Mouse (Mus musculus) forebrain, embryonic 12.5 days (tissue): Measurements from ENCODE around the gene Fam117a. TPM values are rescaled to one million over a fixed set of nuclear protein-coding genes. Genes with fewer than 3 reads are reported as not detected.

Experiments used
- ATAC-seq: fragments of 200-750 bp; cut with Nextera tagmentation; 2 replicates; pipeline ENCODE4 v1.8.0; 2017; ENCODE audit warnings: moderate TSS enrichment; ENCODE audit not compliant: low FRiP score
- H3K27ac ChIP-seq: fragments of 300-500 bp; sonication (generic); 2 replicates; pipeline ENCODE4 v1.5.1; 2016; ENCODE audit warnings: mild to moderate bottlenecking
- H3K27me3 ChIP-seq: fragments of 300-500 bp; sonication (generic); 2 replicates; pipeline ENCODE4 v1.6.1; 2016; ENCODE audit warnings: mild to moderate bottlenecking
- H3K36me3 ChIP-seq: fragments of 300-500 bp; sonication (generic); replicated peaks from 2 replicates; pipeline ENCODE4 v1.6.1; 2016; ENCODE audit warnings: mild to moderate bottlenecking
- H3K4me1 ChIP-seq: fragments of 300-500 bp; sonication (generic); 2 replicates; pipeline ENCODE4 v1.6.1; 2016
- H3K4me2 ChIP-seq: fragments of 300-500 bp; sonication (generic); 2 replicates; pipeline ENCODE4 v1.6.1; 2016; ENCODE audit warnings: mild to moderate bottlenecking, moderate library complexity
- H3K4me3 ChIP-seq: fragments of 300-500 bp; sonication (generic); replicated peaks from 2 replicates; pipeline ENCODE4 v1.5.1; 2016; ENCODE audit warnings: mild to moderate bottlenecking
- H3K9ac ChIP-seq: fragments of 300-500 bp; sonication (generic); 2 replicates; pipeline ENCODE4 v1.6.1; 2016; ENCODE audit warnings: mild to moderate bottlenecking
- H3K9me3 ChIP-seq: fragments of 300-500 bp; sonication (generic); 2 replicates; pipeline ENCODE4 v1.6.1; 2016
- WGBS: fragments of 180-500 bp; shearing (Covaris S2); methylation state at CpG from one replicate; pipeline ENCODE4 v1.1.7; 2016; 5-methylcytosine and 5-hydroxymethylcytosine counted together
- polyA plus RNA-seq: library from polyadenylated mRNA; unstranded; fragments of >200 nt; fragmentation: Nextera tagmentation; extraction: Ambion mirVana; gene quantifications from 2 replicates; pipeline ENCODE4 v1.2.1, GENCODE M21; 2016

The Fam117a gene
- 6.0 and 7.8 TPM in 2 replicates for polyA plus RNA-seq

GRCm38 (mm10) chr11:95336568-95337128, at the start of gene Fam117a:
Fam117a (plus strand) TSS chr11:95337018.
- Histone ChIP-seq H3K9me3 (no peaks in the 10 kb centered on the region), H3K4me1 (peaks cover 21% of the 10 kb centered on the region), H3K27me3 (peaks cover 28% of the 10 kb centered on the region), H3K9ac (peak within 1 kb of the TSS; percentile 80), H3K4me2 (peak within 1 kb of the TSS; percentile 95), H3K36me3 (no peaks in the 10 kb centered on the region), H3K27ac (no peak within 1 kb of the TSS), H3K4me3 (peak within 1 kb of the TSS; percentile 87)
- WGBS = 0% methylated on average over 15 of the region's 27 CpGs
- ATAC-seq = peak; percentile 98

- ATAC-seq = no peak
- 87% methylated on average over 4 of the region's 4 CpGs for WGBS
These were observed 44.8 kb upstream of the Fam117a start for GRCm38 (mm10) chr11:95291998-95292397.

GRCm38 (mm10) chr11:95293017-95293624, 43.7 kb upstream of the Fam117a start:
- Histone ChIP-seq H3K4me2 (no peak overlapping the region), H3K27ac (no peak overlapping the region), H3K27me3 (no peaks in the 10 kb centered on the region), H3K9me3 (no peaks in the 10 kb centered on the region), H3K9ac (no peak overlapping the region), H3K4me3 (no peak overlapping the region), H3K36me3 (peaks cover 74% of the 10 kb centered on the region), H3K4me1 (no peaks in the 10 kb centered on the region)
- WGBS = 92% methylated on average over 8 of the region's 8 CpGs
- ATAC-seq = no peak

More at GRCm38 (mm10) chr11:95291998-95292397, 44.8 kb upstream of the Fam117a start:
- H3K27me3 ChIP-seq = no peaks in the 10 kb centered on the region
- H3K4me3 ChIP-seq = no peak overlapping the region
- H3K36me3 ChIP-seq = peaks cover 76% of the 10 kb centered on the region
- H3K9me3 ChIP-seq = no peaks in the 10 kb centered on the region
- no peak overlapping the region for H3K27ac ChIP-seq
- H3K4me2 ChIP-seq = no peak overlapping the region
- no peaks in the 10 kb centered on the region for H3K4me1 ChIP-seq
- H3K9ac ChIP-seq = no peak overlapping the region

GRCm38 (mm10) chr11:95295736-95296135, 41.1 kb upstream of the Fam117a start:
- no peak overlapping the region for H3K27ac ChIP-seq
- no peak overlapping the region for H3K4me2 ChIP-seq
- H3K9ac ChIP-seq = no peak overlapping the region
- ATAC-seq = no peak
- H3K27me3 ChIP-seq = no peaks in the 10 kb centered on the region
- no peaks in the 10 kb centered on the region for H3K4me1 ChIP-seq
- H3K4me3 ChIP-seq = no peak overlapping the region
- peaks cover 76% of the 10 kb centered on the region for H3K36me3 ChIP-seq
- no peaks in the 10 kb centered on the region for H3K9me3 ChIP-seq
- WGBS = 92% methylated on average over 13 of the region's 13 CpGs

- H3K9ac ChIP-seq = no peak overlapping the region
- ATAC-seq = no peak
- H3K4me1 ChIP-seq = no peaks in the 10 kb centered on the region
- H3K27ac ChIP-seq = no peak overlapping the region
- H3K9me3 ChIP-seq = no peaks in the 10 kb centered on the region
- H3K27me3 ChIP-seq = no peaks in the 10 kb centered on the region
- 14% methylated on average over 2 of the region's 2 CpGs for WGBS
- H3K4me3 ChIP-seq = no peak overlapping the region
- no peak overlapping the region for H3K4me2 ChIP-seq
- peaks cover 76% of the 10 kb centered on the region for H3K36me3 ChIP-seq
These were observed 38.7 kb upstream of the Fam117a start for GRCm38 (mm10) chr11:95298146-95298545.

GRCm38 (mm10) chr11:95299886-95300285, 36.9 kb upstream of the Fam117a start:
- Histone ChIP-seq H3K4me2 (no peak overlapping the region), H3K4me1 (no peaks in the 10 kb centered on the region), H3K27ac (no peak overlapping the region), H3K9me3 (no peaks in the 10 kb centered on the region), H3K27me3 (no peaks in the 10 kb centered on the region), H3K4me3 (no peak overlapping the region), H3K9ac (no peak overlapping the region), H3K36me3 (peaks cover 71% of the 10 kb centered on the region)
- no peak for ATAC-seq
- WGBS = 97% methylated on average over 12 of the region's 12 CpGs

- 91% methylated on average over 3 of the region's 3 CpGs for WGBS
- Histone ChIP-seq H3K9ac (no peak overlapping the region), H3K27ac (no peak overlapping the region), H3K9me3 (no peaks in the 10 kb centered on the region), H3K36me3 (peaks cover 80% of the 10 kb centered on the region), H3K27me3 (no peaks in the 10 kb centered on the region), H3K4me3 (no peak overlapping the region), H3K4me1 (no peaks in the 10 kb centered on the region), H3K4me2 (no peak overlapping the region)
- ATAC-seq = no peak
These were observed 35.0 kb upstream of the Fam117a start for GRCm38 (mm10) chr11:95301772-95302171.

GRCm38 (mm10) chr11:95305600-95305999, 31.2 kb upstream of the Fam117a start:
- no peak for ATAC-seq
- H3K27me3 ChIP-seq = no peaks in the 10 kb centered on the region
- no peak overlapping the region for H3K4me2 ChIP-seq
- H3K36me3 ChIP-seq = peaks cover 48% of the 10 kb centered on the region
- H3K9ac ChIP-seq = no peak overlapping the region
- no peak overlapping the region for H3K4me3 ChIP-seq
- H3K9me3 ChIP-seq = no peaks in the 10 kb centered on the region
- peaks cover 12% of the 10 kb centered on the region for H3K4me1 ChIP-seq
- no peak overlapping the region for H3K27ac ChIP-seq
- WGBS = 97% methylated on average over 7 of the region's 7 CpGs

- 87% methylated on average over 8 of the region's 8 CpGs for WGBS
- Histone ChIP-seq H3K9me3 (no peaks in the 10 kb centered on the region), H3K27ac (no peak overlapping the region), H3K36me3 (peaks cover 30% of the 10 kb centered on the region), H3K4me3 (no peak overlapping the region), H3K27me3 (no peaks in the 10 kb centered on the region), H3K4me1 (peaks cover 22% of the 10 kb centered on the region), H3K4me2 (no peak overlapping the region), H3K9ac (no peak overlapping the region)
- ATAC-seq = no peak
These were observed 29.3 kb upstream of the Fam117a start for GRCm38 (mm10) chr11:95307526-95307925.

- Histone ChIP-seq H3K4me2 (peak overlapping the region; percentile 80), H3K27ac (peak overlapping the region; percentile 93), H3K9ac (peak overlapping the region; percentile 88), H3K4me3 (peak overlapping the region; percentile 86), H3K9me3 (no peaks in the 10 kb centered on the region), H3K4me1 (peaks cover 22% of the 10 kb centered on the region), H3K36me3 (peaks cover 15% of the 10 kb centered on the region; the same call in 1 of the 2 replicates), H3K27me3 (no peaks in the 10 kb centered on the region)
- 0% methylated on average over 37 of the region's 37 CpGs for WGBS
- ATAC-seq = peak; percentile 95
These were observed 27.3 kb upstream of the Fam117a start for GRCm38 (mm10) chr11:95309510-95310006.

GRCm38 (mm10) chr11:95310007-95310647, 26.7 kb upstream of the Fam117a start, which contains the start of gene Kat7:
Kat7 (minus strand) TSS chr11:95310246.
- Histone ChIP-seq H3K27me3 (no peaks in the 10 kb centered on the region), H3K4me1 (peaks cover 22% of the 10 kb centered on the region), H3K9ac (peak within 1 kb of the TSS; percentile 88), H3K36me3 (peaks cover 12% of the 10 kb centered on the region; the same call in 1 of the 2 replicates), H3K4me2 (peak within 1 kb of the TSS; percentile 80), H3K9me3 (no peaks in the 10 kb centered on the region), H3K27ac (peak within 1 kb of the TSS; percentile 93), H3K4me3 (peak within 1 kb of the TSS; percentile 86)
- peak; percentile 94 for ATAC-seq
- WGBS = under 1% methylated on average over 42 of the region's 42 CpGs

- WGBS = 6% methylated on average over 17 of the region's 17 CpGs
- Histone ChIP-seq H3K4me2 (peak overlapping the region; percentile 80), H3K27ac (peak overlapping the region; percentile 66), H3K4me3 (peak overlapping the region; percentile 86), H3K4me1 (peaks cover 22% of the 10 kb centered on the region), H3K27me3 (no peaks in the 10 kb centered on the region), H3K9me3 (no peaks in the 10 kb centered on the region), H3K36me3 (peaks cover 6% of the 10 kb centered on the region; the same call in 1 of the 2 replicates), H3K9ac (peak overlapping the region; percentile 72)
- ATAC-seq = peak; percentile 10; the same call in 1 of the 2 replicates
These were observed 26.0 kb upstream of the Fam117a start for GRCm38 (mm10) chr11:95310648-95311424.
